Mouse (Mus musculus): ENCODE results near the gene Wfdc6a. TPM values are rescaled to one million over a fixed set of nuclear protein-coding genes. Genes with fewer than 3 reads are reported as not detected.

The Wfdc6a gene
- polyA plus RNA-seq (2021; fragmentation: Nextera tagmentation), result not detected in 2 replicates
- long read RNA-seq, experiment 1, result 0 reads
- long read RNA-seq, experiment 2, result 0 reads

GRCm38 (mm10) chr2:164585025-164585725 is at the start of gene Wfdc6a:
Gene Wfdc6a, minus strand, starts transcription at chr2:164585447.

GRCm38 (mm10) chr2:164613471-164613870 is 28.2 kb upstream of the Wfdc6a start, which contains the start of the genes Wfdc6b and Wfdc8:
Gene Wfdc6b, plus strand, starts transcription at chr2:164613522.
Gene Wfdc8, minus strand, starts transcription at chr2:164613626.

GRCm38 (mm10) chr2:164593494-164593893 is 8.2 kb upstream of the Wfdc6a start, which contains the start of gene Eppin:
Gene Eppin, minus strand, starts transcription at chr2:164593594.

GRCm38 (mm10) chr2:164573359-164573758 is 11.9 kb downstream of the Wfdc6a start, which contains the start of gene Spint3:
Gene Spint3, minus strand, starts transcription at chr2:164573459.

GRCm38 (mm10) chr2:164562391-164563188 is 22.7 kb downstream of the Wfdc6a start, which contains the start of gene Wfdc2:
Gene Wfdc2, plus strand, starts transcription at chr2:164562413.

Other genes starting within 250 kb of the Wfdc6a start
- 0.24 and 0.45 TPM in 2 replicates for gene Slpi, start 196.4 kb downstream of the Wfdc6a start, polyA plus RNA-seq (2021; fragmentation: Nextera tagmentation)
- gene Rbpjl, start 182.3 kb downstream of the Wfdc6a start, polyA plus RNA-seq (2021; fragmentation: Nextera tagmentation), result 0.21 TPM in 2 replicates
- gene Matn4, start 180.3 kb downstream of the Wfdc6a start, polyA plus RNA-seq (2021; fragmentation: Nextera tagmentation), result 2.3 and 2.6 TPM in 2 replicates
- gene Sdc4, start 141.6 kb downstream of the Wfdc6a start, polyA plus RNA-seq (2021; fragmentation: Nextera tagmentation), result 189 and 290 TPM in 2 replicates
- gene Sys1, start 128.5 kb downstream of the Wfdc6a start, polyA plus RNA-seq (2021; fragmentation: Nextera tagmentation), result 122 and 133 TPM in 2 replicates
- 8.3 and 10.1 TPM in 2 replicates for gene Gm20458, start 124.5 kb downstream of the Wfdc6a start, polyA plus RNA-seq (2021; fragmentation: Nextera tagmentation)
- not detected in 2 replicates for gene Trp53tg5, start 111.7 kb downstream of the Wfdc6a start, polyA plus RNA-seq (2021; fragmentation: Nextera tagmentation)
- 184 and 200 TPM in 2 replicates for gene Dbndd2, start 99.3 kb downstream of the Wfdc6a start, polyA plus RNA-seq (2021; fragmentation: Nextera tagmentation)
- 48.8 and 68.4 TPM in 2 replicates for gene Pigt, start 87.9 kb downstream of the Wfdc6a start, polyA plus RNA-seq (2021; fragmentation: Nextera tagmentation)
- 0.52 and 8.3 TPM in 2 replicates for gene Wfdc2, start 23.0 kb downstream of the Wfdc6a start, polyA plus RNA-seq (2021; fragmentation: Nextera tagmentation)
- not detected in 2 replicates for gene Spint3, start 12.0 kb downstream of the Wfdc6a start, polyA plus RNA-seq (2021; fragmentation: Nextera tagmentation)
- not detected in 2 replicates for gene Eppin, start 8.1 kb upstream of the Wfdc6a start, polyA plus RNA-seq (2021; fragmentation: Nextera tagmentation)
- gene Wfdc6b, start 28.1 kb upstream of the Wfdc6a start, polyA plus RNA-seq (2021; fragmentation: Nextera tagmentation), result not detected in 2 replicates
- not detected in 2 replicates for gene Wfdc8, start 28.2 kb upstream of the Wfdc6a start, polyA plus RNA-seq (2021; fragmentation: Nextera tagmentation)
- not detected in 2 replicates for gene Wfdc16, start 53.3 kb upstream of the Wfdc6a start, polyA plus RNA-seq (2021; fragmentation: Nextera tagmentation)
- not detected in 2 replicates for gene Wfdc10, start 70.6 kb upstream of the Wfdc6a start, polyA plus RNA-seq (2021; fragmentation: Nextera tagmentation)
- not detected in 2 replicates for gene Wfdc9, start 71.1 kb upstream of the Wfdc6a start, polyA plus RNA-seq (2021; fragmentation: Nextera tagmentation)
- gene Wfdc11, start 88.6 kb upstream of the Wfdc6a start, polyA plus RNA-seq (2021; fragmentation: Nextera tagmentation), result not detected in 2 replicates
- gene Wfdc13, start 99.7 kb upstream of the Wfdc6a start, polyA plus RNA-seq (2021; fragmentation: Nextera tagmentation), result not detected in 2 replicates
- not detected in 2 replicates for gene Spint4, start 113.1 kb upstream of the Wfdc6a start, polyA plus RNA-seq (2021; fragmentation: Nextera tagmentation)
- not detected in 2 replicates for gene Spint5, start 129.9 kb upstream of the Wfdc6a start, polyA plus RNA-seq (2021; fragmentation: Nextera tagmentation)
- 3.3 and 3.5 TPM in 2 replicates for gene Wfdc3, start 160.5 kb upstream of the Wfdc6a start, polyA plus RNA-seq (2021; fragmentation: Nextera tagmentation)
- gene Dnttip1, start 160.5 kb upstream of the Wfdc6a start, polyA plus RNA-seq (2021; fragmentation: Nextera tagmentation), result 4.1 and 5.2 TPM in 2 replicates
- gene Ube2c, start 184.5 kb upstream of the Wfdc6a start, polyA plus RNA-seq (2021; fragmentation: Nextera tagmentation), result 0.83 and 0.95 TPM in 2 replicates
- not detected in 2 replicates for gene Tnnc2, start 194.5 kb upstream of the Wfdc6a start, polyA plus RNA-seq (2021; fragmentation: Nextera tagmentation)
- 39.6 and 48.3 TPM in 2 replicates for gene Snx21, start 200.4 kb upstream of the Wfdc6a start, polyA plus RNA-seq (2021; fragmentation: Nextera tagmentation)
- gene Acot8, start 219.4 kb upstream of the Wfdc6a start, polyA plus RNA-seq (2021; fragmentation: Nextera tagmentation), result 19.2 and 21.1 TPM in 2 replicates
- gene Zswim3, start 219.7 kb upstream of the Wfdc6a start, polyA plus RNA-seq (2021; fragmentation: Nextera tagmentation), result 10.3 and 10.8 TPM in 2 replicates
- 26.3 and 29.5 TPM in 2 replicates for gene Zswim1, start 237.2 kb upstream of the Wfdc6a start, polyA plus RNA-seq (2021; fragmentation: Nextera tagmentation)
- gene Spata25, start 243.1 kb upstream of the Wfdc6a start, polyA plus RNA-seq (2021; fragmentation: Nextera tagmentation), result not detected in 2 replicates
- gene Ctsa, start 247.4 kb upstream of the Wfdc6a start, polyA plus RNA-seq (2021; fragmentation: Nextera tagmentation), result 131 and 133 TPM in 2 replicates
- 5.4 and 5.6 TPM in 2 replicates for gene Neurl2, start 248.0 kb upstream of the Wfdc6a start, polyA plus RNA-seq (2021; fragmentation: Nextera tagmentation)